Mouse (Mus musculus) hindbrain, embryonic 10.5 days (tissue): ENCODE measurements at regions not wholly inside any gene's neighbourhood (a gene's known extent, or its start where the extent isn't known, plus 50 kb on each side); places are given as distances from the start of the nearest gene placed in this dataset.
A peak's percentile ranks its signal among the peaks of the same experiment; 100 is the strongest.

Experiments used
- DNase-seq: peaks from one replicate; pipeline ENCODE4 v3.0.0-alpha.2; 2017; ENCODE audit warnings: low spot score
- H3K27ac ChIP-seq: fragments of 300-500 bp; sonication (generic); 2 replicates; pipeline ENCODE4 v1.5.1; 2016; ENCODE audit warnings: mild to moderate bottlenecking, moderate library complexity
- H3K27me3 ChIP-seq: fragments of 300-500 bp; sonication (generic); 2 replicates; pipeline ENCODE4 v1.6.1; 2016; ENCODE audit warnings: mild to moderate bottlenecking; ENCODE audit not compliant: poor library complexity, insufficient read depth, severe bottlenecking
- H3K36me3 ChIP-seq: fragments of 300-500 bp; sonication (generic); 2 replicates; pipeline ENCODE4 v1.6.1; 2016; ENCODE audit warnings: mild to moderate bottlenecking, moderate library complexity
- H3K4me1 ChIP-seq: fragments of 300-500 bp; sonication (generic); replicated peaks from 2 replicates; pipeline ENCODE4 v1.6.1; 2016; ENCODE audit warnings: mild to moderate bottlenecking
- H3K4me3 ChIP-seq: fragments of 300-500 bp; sonication (generic); 2 replicates; pipeline ENCODE4 v1.5.1; 2016; ENCODE audit warnings: mild to moderate bottlenecking, moderate library complexity
- H3K9me3 ChIP-seq: fragments of 300-500 bp; sonication (generic); 2 replicates; pipeline ENCODE4 v1.6.1; 2016; ENCODE audit warnings: mild to moderate bottlenecking, moderate library complexity
- WGBS: fragments of 180-500 bp; shearing (Covaris S2); methylation state at CpG from one replicate; pipeline ENCODE4 v1.1.7; 2016; 5-methylcytosine and 5-hydroxymethylcytosine counted together

DNA sequence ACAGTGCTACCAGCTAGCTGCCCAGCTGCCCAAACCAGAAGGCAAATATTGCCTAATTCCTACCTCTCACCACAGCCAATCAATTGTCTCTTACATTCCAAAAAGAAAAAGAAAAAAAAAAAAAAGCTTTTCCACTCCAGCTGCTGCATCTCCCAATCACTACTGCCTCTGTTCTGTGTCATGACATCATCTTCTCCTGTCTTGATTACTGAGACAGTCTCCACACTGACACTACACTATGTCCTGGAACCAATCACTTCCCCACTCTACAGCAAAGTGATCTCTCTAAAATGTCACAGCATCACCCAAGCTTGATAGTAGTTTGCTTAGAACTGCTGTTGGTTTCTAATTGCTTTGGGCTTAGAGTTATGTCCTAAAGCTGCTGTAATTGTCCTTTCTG is 279.8 kb downstream of the Icos start:
- peaks cover 4% of the 10 kb centered on the region; the same call in 1 of the 2 replicates for H3K27me3 ChIP-seq
- no peaks in the 10 kb centered on the region for H3K9me3 ChIP-seq
- H3K27ac ChIP-seq, result no peak overlapping the region
- no peaks in the 10 kb centered on the region for H3K36me3 ChIP-seq
- DNase-seq, result no peak
- no peak overlapping the region for H3K4me3 ChIP-seq
- no peaks in the 10 kb centered on the region for H3K4me1 ChIP-seq

DNA sequence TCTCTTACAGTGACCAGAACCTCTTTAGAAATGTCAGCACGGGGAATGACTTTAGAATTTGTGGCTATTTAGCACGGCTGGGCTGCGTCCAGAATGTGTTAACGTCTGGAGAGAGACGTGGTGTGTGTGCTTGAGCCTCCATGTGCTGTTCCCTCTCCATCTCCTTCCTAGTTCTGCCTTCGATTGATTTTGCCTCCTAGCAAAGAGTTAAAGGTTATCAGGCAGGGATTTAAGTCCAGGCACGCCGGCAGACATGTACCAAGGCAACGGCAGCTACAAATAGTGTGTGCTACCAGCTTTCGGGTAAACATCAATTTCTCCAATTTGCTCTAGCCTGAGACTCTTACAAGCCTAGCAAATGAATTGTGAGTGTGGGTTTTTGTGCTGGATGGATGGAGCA is 285.7 kb downstream of the Icos start:
- H3K27ac ChIP-seq, result no peak overlapping the region
- 81% methylated on average over 10 of the region's 10 CpGs for WGBS

GRCm38 (mm10) chr1:61265706-61266127 is 288.0 kb downstream of the Icos start:
- Histone ChIP-seq H3K36me3 (no peaks in the 10 kb centered on the region), H3K4me1 (peaks cover 11% of the 10 kb centered on the region), H3K9me3 (no peaks in the 10 kb centered on the region), H3K27ac (peak overlapping the region; percentile 59; the same call in 1 of the 2 replicates), H3K27me3 (peaks cover 9% of the 10 kb centered on the region; the same call in 1 of the 2 replicates), H3K4me3 (no peak overlapping the region)
- 13% methylated on average over 4 of the region's 4 CpGs for WGBS
- no peak for DNase-seq

More for the DNA sequence above, 285.7 kb downstream of the Icos start:
- no peaks in the 10 kb centered on the region for H3K36me3 ChIP-seq
- peaks cover 11% of the 10 kb centered on the region for H3K4me1 ChIP-seq
- no peak overlapping the region for H3K4me3 ChIP-seq
- no peak for DNase-seq
- peaks cover 9% of the 10 kb centered on the region; the same call in 1 of the 2 replicates for H3K27me3 ChIP-seq
- no peaks in the 10 kb centered on the region for H3K9me3 ChIP-seq

- 90% methylated on average over 4 of the region's 4 CpGs for WGBS
- H3K4me1 ChIP-seq, result 0 out of 2 replicates have a peak, but pooled peaks cover 3% of the 10 kb centered on the region
- H3K27ac ChIP-seq, result no peak overlapping the region
- H3K27me3 ChIP-seq, result no peaks in the 10 kb centered on the region; the same call in 1 of the 2 replicates
- no peak for DNase-seq
- no peaks in the 10 kb centered on the region for H3K36me3 ChIP-seq
- no peaks in the 10 kb centered on the region for H3K9me3 ChIP-seq
- H3K4me3 ChIP-seq, result no peak overlapping the region
Measured at GRCm38 (mm10) chr1:61273843-61274242, 296.1 kb downstream of the Icos start.

DNA sequence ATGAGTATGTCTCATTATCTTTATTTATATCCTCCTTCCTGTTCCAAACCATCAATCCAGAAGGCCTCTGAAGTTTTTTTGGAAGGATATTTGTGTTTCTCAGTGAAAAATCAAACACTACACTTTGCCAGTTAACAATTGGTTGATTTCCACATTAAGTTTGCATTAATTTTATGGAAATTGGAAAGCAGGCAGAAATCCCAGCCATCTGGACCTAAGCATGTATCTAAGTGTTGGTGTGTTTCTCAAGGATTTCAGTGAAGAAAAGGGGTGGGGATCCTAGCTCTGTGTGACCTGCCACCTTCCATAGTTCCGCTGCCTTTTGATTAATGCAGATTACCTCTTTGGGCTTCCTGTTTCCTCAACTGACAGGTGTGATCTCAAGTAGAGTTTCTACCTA is 296.5 kb downstream of the Icos start:
- Histone ChIP-seq H3K9me3 (no peaks in the 10 kb centered on the region), H3K4me1 (0 out of 2 replicates have a peak, but pooled peaks cover 3% of the 10 kb centered on the region), H3K4me3 (no peak overlapping the region), H3K36me3 (no peaks in the 10 kb centered on the region), H3K27ac (no peak overlapping the region), H3K27me3 (no peaks in the 10 kb centered on the region; the same call in 1 of the 2 replicates)
- WGBS, result 98% methylated on average over 1 of the region's 1 CpGs
- DNase-seq, result no peak

DNA sequence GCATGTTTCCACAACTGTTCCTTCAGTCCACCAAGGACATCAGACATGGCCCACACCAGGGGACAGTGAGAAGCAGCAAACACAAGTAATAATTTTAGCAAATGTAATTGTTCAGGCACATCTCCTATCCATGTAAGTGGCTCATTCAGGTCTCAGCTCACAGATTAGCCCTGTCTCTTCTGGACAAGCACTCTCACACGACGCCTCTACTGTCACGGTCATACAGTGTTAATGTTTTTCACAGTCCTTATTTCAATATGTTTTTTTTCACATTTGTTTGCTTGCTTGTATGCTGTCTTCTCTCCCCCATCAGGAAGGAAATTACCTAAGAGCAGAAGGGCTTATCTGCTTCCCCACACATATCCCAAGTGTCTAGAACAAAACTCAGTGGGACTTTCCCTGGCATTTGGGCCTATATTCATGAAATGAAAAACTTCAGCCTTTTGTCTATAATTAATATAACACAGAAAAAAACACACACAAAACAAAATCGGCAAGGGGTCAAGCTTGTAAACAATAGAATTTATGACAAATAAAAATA is 299.5 kb downstream of the Icos start:
- no peak for DNase-seq
- H3K9me3 ChIP-seq, result no peaks in the 10 kb centered on the region
- 84% methylated on average over 4 of the region's 4 CpGs for WGBS
- no peaks in the 10 kb centered on the region; the same call in 1 of the 2 replicates for H3K27me3 ChIP-seq
- 0 out of 2 replicates have a peak, but pooled peaks cover 3% of the 10 kb centered on the region for H3K4me1 ChIP-seq
- H3K4me3 ChIP-seq, result no peak overlapping the region
- no peaks in the 10 kb centered on the region for H3K36me3 ChIP-seq
- no peak overlapping the region for H3K27ac ChIP-seq

DNA sequence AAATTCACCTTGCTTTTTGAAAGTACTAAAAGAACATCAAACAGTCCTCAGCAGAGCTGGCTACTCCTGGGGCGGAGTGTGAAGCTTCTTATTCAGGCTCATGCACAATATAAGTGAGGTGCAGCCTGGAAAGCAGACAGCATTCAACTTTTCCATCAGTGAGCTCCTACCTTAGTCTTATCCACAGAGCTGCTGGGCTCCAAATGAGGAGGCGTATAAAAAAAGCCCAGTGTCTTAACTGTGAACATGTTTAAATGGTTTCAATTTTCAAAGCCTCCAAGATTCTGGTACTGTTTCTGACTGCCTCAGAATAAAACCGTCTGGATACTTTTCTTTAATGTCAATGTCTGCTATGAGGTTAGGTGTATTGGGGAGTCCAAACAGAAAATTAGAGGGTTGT is 310.5 kb downstream of the Icos start:
- Histone ChIP-seq H3K27ac (no peak overlapping the region), H3K36me3 (no peaks in the 10 kb centered on the region), H3K27me3 (no peaks in the 10 kb centered on the region), H3K4me3 (no peak overlapping the region), H3K4me1 (no peaks in the 10 kb centered on the region), H3K9me3 (peaks cover 4% of the 10 kb centered on the region; the same call in 1 of the 2 replicates)
- DNase-seq, result no peak
- 86% methylated on average over 3 of the region's 3 CpGs for whole genome bisulfite sequencing

GRCm38 (mm10) chr1:61288946-61289345 is 311.2 kb downstream of the Icos start:
- H3K36me3 ChIP-seq, result no peaks in the 10 kb centered on the region
- no peak overlapping the region for H3K4me3 ChIP-seq
- 93% methylated on average over 6 of the region's 6 CpGs for WGBS
- H3K9me3 ChIP-seq, result peaks cover 4% of the 10 kb centered on the region; the same call in 1 of the 2 replicates
- H3K27me3 ChIP-seq, result no peaks in the 10 kb centered on the region
- DNase-seq, result no peak
- no peaks in the 10 kb centered on the region; the same call in 1 of the 2 replicates for H3K4me1 ChIP-seq
- H3K27ac ChIP-seq, result no peak overlapping the region

DNA sequence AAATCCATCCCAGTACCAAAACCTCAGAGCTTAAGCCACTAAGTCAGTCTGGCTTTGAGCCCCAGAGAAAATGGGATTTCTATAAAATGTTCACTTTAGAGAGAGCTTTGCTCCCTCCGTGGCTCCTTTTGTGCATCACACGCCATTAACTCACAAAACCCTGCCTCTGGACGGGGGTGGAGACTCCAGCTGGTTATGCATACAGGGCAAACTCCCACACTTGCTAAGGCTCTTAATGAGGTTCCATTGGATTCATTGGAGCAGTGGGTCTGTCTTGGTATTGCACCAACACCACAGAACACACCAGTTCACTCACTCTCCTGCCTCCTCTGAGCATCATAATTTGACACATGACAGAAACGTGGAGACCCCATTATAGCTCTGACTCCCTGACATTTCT is 311.8 kb downstream of the Icos start:
- Histone ChIP-seq H3K4me1 (no peaks in the 10 kb centered on the region; the same call in 1 of the 2 replicates), H3K4me3 (no peak overlapping the region), H3K9me3 (peaks cover 4% of the 10 kb centered on the region; the same call in 1 of the 2 replicates), H3K27me3 (no peaks in the 10 kb centered on the region), H3K36me3 (no peaks in the 10 kb centered on the region), H3K27ac (no peak overlapping the region)
- no peak for DNase-seq
- WGBS, result 68% methylated on average over 4 of the region's 4 CpGs

DNA sequence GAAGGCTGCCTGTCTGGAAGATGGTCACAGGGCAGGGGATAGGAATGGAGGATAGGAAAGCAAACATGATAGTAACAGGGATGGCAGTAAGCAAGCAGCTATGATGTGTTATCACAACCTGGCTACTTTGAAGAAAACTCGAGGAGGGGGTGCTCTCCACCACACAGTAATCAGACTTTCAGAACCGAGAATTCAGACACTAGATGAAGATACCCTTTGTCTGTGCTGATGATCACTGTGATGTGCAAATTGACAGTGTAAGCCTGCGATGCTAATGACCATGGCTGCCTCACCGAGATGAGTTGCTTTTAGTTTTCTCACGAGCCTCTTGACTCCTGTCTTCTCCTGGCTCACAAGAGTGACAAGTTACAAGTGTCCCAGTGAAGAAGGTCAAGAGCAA is 315.4 kb downstream of the Icos start:
- WGBS, result 71% methylated on average over 5 of the region's 5 CpGs
- DNase-seq, result no peak
- no peak overlapping the region for H3K4me3 ChIP-seq

DNA sequence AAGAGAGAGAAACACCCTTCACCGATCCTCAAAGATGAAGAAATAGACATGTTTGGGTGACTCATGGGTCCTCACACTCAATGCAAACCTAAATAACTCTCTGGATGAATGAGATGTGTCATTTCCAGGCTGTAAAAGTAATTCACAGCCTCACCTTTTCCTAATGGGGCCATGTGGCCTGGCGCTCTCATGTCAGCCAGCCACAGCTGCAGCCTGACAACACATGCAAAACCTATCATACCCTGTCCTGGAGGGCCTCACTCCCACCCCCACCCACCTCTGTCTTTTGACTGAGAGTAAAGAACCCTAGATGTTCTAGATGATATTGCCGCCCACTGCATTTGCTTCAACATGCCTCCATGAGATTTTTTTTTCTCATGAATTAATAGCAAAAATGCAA is 317.5 kb downstream of the Icos start:
- H3K27me3 ChIP-seq, result peaks cover 3% of the 10 kb centered on the region; the same call in 1 of the 2 replicates
- peaks cover 22% of the 10 kb centered on the region for H3K4me1 ChIP-seq
- no peaks in the 10 kb centered on the region for H3K36me3 ChIP-seq
- WGBS, result 93% methylated on average over 3 of the region's 3 CpGs
- H3K27ac ChIP-seq, result no peak overlapping the region
- H3K4me3 ChIP-seq, result no peak overlapping the region
- H3K9me3 ChIP-seq, result peaks cover 4% of the 10 kb centered on the region; the same call in 1 of the 2 replicates
- no peak for DNase-seq

More for the DNA sequence above, 315.4 kb downstream of the Icos start:
- H3K36me3 ChIP-seq, result no peaks in the 10 kb centered on the region
- peaks cover 3% of the 10 kb centered on the region; the same call in 1 of the 2 replicates for H3K27me3 ChIP-seq
- H3K4me1 ChIP-seq, result peaks cover 7% of the 10 kb centered on the region
- H3K27ac ChIP-seq, result no peak overlapping the region
- H3K9me3 ChIP-seq, result peaks cover 4% of the 10 kb centered on the region; the same call in 1 of the 2 replicates

- DNase-seq, result no peak
- WGBS, result 59% methylated on average over 4 of the region's 4 CpGs
Measured at GRCm38 (mm10) chr1:61296831-61297230, 319.1 kb downstream of the Icos start.

GRCm38 (mm10) chr1:61297361-61297760 is 319.6 kb downstream of the Icos start:
- Histone ChIP-seq H3K9me3 (peaks cover under 1% of the 10 kb centered on the region; the same call in 1 of the 2 replicates), H3K4me1 (peaks cover 44% of the 10 kb centered on the region), H3K36me3 (no peaks in the 10 kb centered on the region), H3K27ac (no peak overlapping the region; the same call in 1 of the 2 replicates), H3K27me3 (peaks cover 8% of the 10 kb centered on the region; the same call in 1 of the 2 replicates), H3K4me3 (no peak overlapping the region)
- 82% methylated on average over 3 of the region's 3 CpGs for WGBS
- no peak for DNase-seq

More at GRCm38 (mm10) chr1:61296831-61297230, 319.1 kb downstream of the Icos start:
- H3K4me3 ChIP-seq, result no peak overlapping the region
- H3K27me3 ChIP-seq, result peaks cover 7% of the 10 kb centered on the region; the same call in 1 of the 2 replicates
- H3K27ac ChIP-seq, result no peak overlapping the region
- H3K9me3 ChIP-seq, result peaks cover 4% of the 10 kb centered on the region; the same call in 1 of the 2 replicates
- H3K36me3 ChIP-seq, result no peaks in the 10 kb centered on the region
- H3K4me1 ChIP-seq, result peaks cover 38% of the 10 kb centered on the region
